Mouse (Mus musculus) MEL (cell line): Measurements from ENCODE around the gene Eps15. TPM values are rescaled to one million over a fixed set of nuclear protein-coding genes. Genes with fewer than 3 reads are reported as not detected.

ENCODE experiments used
- DNase-seq: peaks from one replicate; pipeline ENCODE4 v3.0.0; 2011; ENCODE audit warnings: low read depth, low spot score
- H3K27ac ChIP-seq: 2 replicates; pipeline ENCODE4 v1.5.1; 2012; ENCODE audit warnings: low read depth, mild to moderate bottlenecking, control low read depth, low read length, moderate library complexity; ENCODE audit not compliant: control insufficient read depth
- H3K27me3 ChIP-seq, 2 experiments: fragments of 150-350 bp in 1 of 2; sonication (generic) in 1 of 2; 2 replicates each; pipeline ENCODE4 v1.6.1; 2012; ENCODE audit warnings: low read length in 2 of 2, mild to moderate bottlenecking in 2 of 2, improper control_type of control experiment in 1 of 2, moderate library complexity in 1 of 2; ENCODE audit not compliant: insufficient read depth in 2 of 2, control insufficient read depth in 1 of 2
- H3K36me3 ChIP-seq, 2 experiments: 2 replicates each; pipeline ENCODE4 v1.6.1; 2012 to 2014; ENCODE audit warnings: low read length in 2 of 2, improper control_type of control experiment in 1 of 2, inconsistent platforms in 1 of 2, mild to moderate bottlenecking in 1 of 2; ENCODE audit not compliant: insufficient read depth in 2 of 2, control insufficient read depth in 1 of 2
- H3K4me1 ChIP-seq, 2 experiments: fragments of 150-350 bp in 1 of 2; sonication (generic) in 1 of 2; 2 replicates each; pipeline ENCODE4 v1.6.1; 2012; ENCODE audit warnings: low read length in 2 of 2, improper control_type of control experiment in 1 of 2, mild to moderate bottlenecking in 1 of 2; ENCODE audit not compliant: insufficient read depth in 2 of 2, control insufficient read depth in 1 of 2
- H3K4me3 ChIP-seq, 2 experiments: fragments of 150-350 bp in 1 of 2; sonication (generic) in 1 of 2; 2 replicates each; pipeline ENCODE4 v1.5.1; 2012; ENCODE audit warnings: low read depth in 2 of 2, low read length in 2 of 2, mild to moderate bottlenecking in 2 of 2, moderate library complexity in 2 of 2, control low read depth in 1 of 2, improper control_type of control experiment in 1 of 2; ENCODE audit not compliant: control insufficient read depth in 1 of 2, insufficient read depth in 1 of 2
- H3K79me2 ChIP-seq: 2 replicates; pipeline ENCODE4 v1.6.1; 2012; ENCODE audit warnings: mild to moderate bottlenecking, low read length, moderate library complexity; ENCODE audit not compliant: control insufficient read depth, poor library complexity, insufficient read depth
- H3K9ac ChIP-seq: 2 replicates; pipeline ENCODE4 v1.6.1; 2012; ENCODE audit warnings: low read depth, mild to moderate bottlenecking, control low read depth, low read length, moderate library complexity; ENCODE audit not compliant: control insufficient read depth, poor library complexity, severe bottlenecking
- H3K9me3 ChIP-seq: fragments of 150-350 bp; sonication (generic); replicated peaks from 2 replicates; pipeline ENCODE4 v1.6.1; 2012; ENCODE audit warnings: mild to moderate bottlenecking, low read length, improper control_type of control experiment, moderate library complexity; ENCODE audit not compliant: insufficient read depth
- BHLHE40 ChIP-seq: IDR thresholded peaks from 2 replicates; pipeline ENCODE4 v1.6.1; 2012; ENCODE audit warnings: low read depth, mild to moderate bottlenecking, inconsistent platforms, low read length, improper control_type of control experiment, borderline replicate concordance
- CHD2 ChIP-seq: IDR thresholded peaks from 2 replicates; pipeline ENCODE4 v1.6.1; 2011; ENCODE audit warnings: low read length, improper control_type of control experiment
- CTCF ChIP-seq, 3 experiments: IDR thresholded peaks in 2 of 3; conservative IDR thresholded peaks in 1 of 3; 2 replicates each; pipeline ENCODE4 v1.5.1; 2011 to 2012; ENCODE audit warnings: low read length in 3 of 3, low read depth in 2 of 3, mild to moderate bottlenecking in 2 of 3, improper control_type of control experiment in 1 of 3, inconsistent platforms in 1 of 3, mixed read lengths in 1 of 3, moderate library complexity in 1 of 3; ENCODE audit not compliant: control insufficient read depth in 1 of 3, insufficient read depth in 1 of 3, poor library complexity in 1 of 3, severe bottlenecking in 1 of 3
- E2F4 ChIP-seq: IDR thresholded peaks from 2 replicates; pipeline ENCODE4 v1.6.1; 2011; ENCODE audit warnings: low read depth, low read length, improper control_type of control experiment, borderline replicate concordance
- EP300 ChIP-seq, 2 experiments: IDR thresholded peaks; 2 replicates each; pipeline ENCODE4 v1.6.1; 2011; ENCODE audit warnings: improper control_type of control experiment in 2 of 2, low read length in 2 of 2, low read depth in 1 of 2, mild to moderate bottlenecking in 1 of 2
- MAFK ChIP-seq: IDR thresholded peaks from 2 replicates; pipeline ENCODE4 v1.6.1; 2011; ENCODE audit warnings: low read depth, mild to moderate bottlenecking, low read length, improper control_type of control experiment, borderline replicate concordance
- MAZ ChIP-seq: IDR thresholded peaks from 2 replicates; pipeline ENCODE4 v1.6.1; 2012; ENCODE audit warnings: low read depth, mild to moderate bottlenecking, inconsistent platforms, low read length, improper control_type of control experiment
- MEF2A ChIP-seq: IDR thresholded peaks from 2 replicates; pipeline ENCODE4 v1.6.1; 2014; ENCODE audit warnings: low read depth, mild to moderate bottlenecking, inconsistent platforms, low read length, improper control_type of control experiment; ENCODE audit not compliant: poor library complexity, insufficient replicate concordance, severe bottlenecking; ENCODE audit errors: extremely low read depth
- MYB ChIP-seq: IDR thresholded peaks from 2 replicates; pipeline ENCODE4 v1.6.1; 2011; ENCODE audit warnings: mild to moderate bottlenecking, low read depth, low read length, improper control_type of control experiment
- MYC ChIP-seq: IDR thresholded peaks from 2 replicates; pipeline ENCODE4 v1.6.1; 2011; ENCODE audit warnings: low read depth, mild to moderate bottlenecking, low read length, improper control_type of control experiment, moderate library complexity
- NELFE ChIP-seq: IDR thresholded peaks from 2 replicates; pipeline ENCODE4 v1.6.1; 2011; ENCODE audit warnings: low read depth, low read length, improper control_type of control experiment
- POLR2AphosphoS2 ChIP-seq: IDR thresholded peaks from 2 replicates; pipeline ENCODE4 v1.6.1; 2011; ENCODE audit warnings: low read length, improper control_type of control experiment
- POLR2AphosphoS5 ChIP-seq: IDR thresholded peaks from 2 replicates; pipeline ENCODE4 v1.6.1; 2012; ENCODE audit warnings: low read depth, borderline replicate concordance, mild to moderate bottlenecking, inconsistent platforms, low read length, moderate library complexity, mixed read lengths
- RCOR1 ChIP-seq: IDR thresholded peaks from 2 replicates; pipeline ENCODE4 v1.6.1; 2012; ENCODE audit warnings: low read depth, mild to moderate bottlenecking, inconsistent platforms, low read length, improper control_type of control experiment
- TBP ChIP-seq: IDR thresholded peaks from 2 replicates; pipeline ENCODE4 v1.8.0; 2011; ENCODE audit warnings: low read depth, low read length, improper control_type of control experiment
- TCF12 ChIP-seq: IDR thresholded peaks from 2 replicates; pipeline ENCODE4 v1.6.1; 2014; ENCODE audit warnings: low read depth, mild to moderate bottlenecking, inconsistent platforms, low read length, improper control_type of control experiment, moderate library complexity
- UBTF ChIP-seq: IDR thresholded peaks from 2 replicates; pipeline ENCODE4 v1.6.1; 2012; ENCODE audit warnings: low read depth, mild to moderate bottlenecking, inconsistent platforms, low read length, improper control_type of control experiment, moderate library complexity, borderline replicate concordance; ENCODE audit not compliant: insufficient read depth
- ZKSCAN1 ChIP-seq: IDR thresholded peaks from 2 replicates; pipeline ENCODE4 v1.6.1; 2012; ENCODE audit warnings: low read depth, mild to moderate bottlenecking, inconsistent platforms, low read length, improper control_type of control experiment, moderate library complexity
- polyA plus RNA-seq, 2 experiments: library from polyadenylated mRNA; stranded (reverse) in 1 of 2; unstranded in 1 of 2; fragments of >175 nt in 1 of 2; fragments of >200 nt in 1 of 2; gene quantifications; 2 replicates each; pipeline versions ENCODE4 v1.2.1 to v1.2.4; 2012; ENCODE audit warnings: low replicate concordance in 2 of 2, low read depth in 1 of 2; ENCODE audit not compliant: insufficient read length in 2 of 2, insufficient read depth in 1 of 2, missing spikeins in 1 of 2
- total RNA-seq: library from RNA; depleted of rRNA; stranded (reverse); fragments of 300-350 nt; gene quantifications from 2 replicates; pipeline ENCODE4 v1.2.3, GENCODE M21; 2012

Gene Eps15
- total and polyA plus RNA-seq, 3 experiments: 19.7 to 107 (median 53.3) TPM

DNA sequence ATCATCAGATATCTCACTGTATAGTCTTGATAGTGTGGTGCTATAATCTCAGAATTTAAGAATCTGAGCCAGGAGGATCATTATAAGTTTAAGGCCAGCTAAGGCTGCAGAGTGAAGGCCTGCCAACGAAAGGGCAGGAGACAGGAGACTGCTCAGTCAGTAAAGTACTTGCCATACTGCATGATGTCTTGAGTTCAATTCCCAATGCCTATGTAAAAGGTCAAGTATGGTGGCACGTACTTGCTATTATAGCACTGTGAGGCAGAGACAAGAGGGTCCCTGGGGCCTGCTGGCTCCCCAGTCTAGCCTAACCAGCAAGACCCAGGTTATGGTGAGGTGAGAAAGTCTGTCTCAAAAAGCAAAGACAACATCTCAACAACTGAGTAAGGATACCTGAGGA is 45.9 kb upstream of the Eps15 start, which contains the start of gene Calr4 (continued):
- TF ChIP-seq MAZ (no peak), MEF2A (no peak), MYC (no peak)

DNA sequence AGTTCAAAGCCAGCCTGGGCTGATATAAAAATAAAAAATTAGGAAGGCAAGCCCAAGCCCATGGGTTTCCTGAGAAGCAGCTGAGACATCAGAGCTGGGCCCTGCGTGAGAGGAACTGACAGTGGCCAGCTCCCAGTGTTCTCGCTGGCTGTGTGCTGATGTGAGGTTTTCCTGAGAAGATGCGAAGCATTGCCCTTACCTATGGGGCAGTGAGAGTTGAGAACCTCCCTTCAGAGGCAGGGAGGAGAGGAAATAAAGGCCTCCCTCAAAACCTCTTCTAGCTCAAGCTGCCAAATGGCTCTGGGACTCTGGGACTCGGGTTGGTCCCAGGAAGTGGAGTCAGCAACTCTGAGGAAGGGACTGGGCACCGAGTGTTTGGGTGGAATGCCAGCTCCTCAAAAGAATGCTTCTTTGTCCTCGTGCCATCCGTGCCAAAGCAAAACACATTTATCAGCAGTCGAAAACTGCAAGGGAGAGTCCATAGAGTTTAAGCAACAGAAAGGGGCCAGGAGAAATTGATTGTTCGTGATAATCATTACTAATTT is 45.2 kb upstream of the Eps15 start:
- H3K9ac ChIP-seq: no peak overlapping the region
- H3K27me3 ChIP-seq: peaks cover under 1 to 2% of the 10 kb centered on the region in 2 experiments; a peak in 1 of 4 replicates
- DNase-seq: no peak
- H3K27ac ChIP-seq: no peak overlapping the region
- H3K4me3 ChIP-seq: no peak overlapping the region
- peaks cover 0 to 7% of the 10 kb centered on the region in 2 experiments; a peak in 2 of 4 replicates for H3K36me3 ChIP-seq
- peaks cover 2 to 11% of the 10 kb centered on the region in 2 experiments; a peak in 3 of 4 replicates for H3K4me1 ChIP-seq
- no peaks in the 10 kb centered on the region for H3K9me3 ChIP-seq
- TF ChIP-seq ZKSCAN1 (no peak), TBP (no peak), UBTF (no peak), MAFK (no peak), TCF12 (no peak), BHLHE40 (no peak), POLR2AphosphoS2 (no peak), MYC (no peak), RCOR1 (no peak)
- TF ChIP-seq, all 39 proteins: peak for 0
- H3K79me2 ChIP-seq: no peaks in the 10 kb centered on the region

DNA sequence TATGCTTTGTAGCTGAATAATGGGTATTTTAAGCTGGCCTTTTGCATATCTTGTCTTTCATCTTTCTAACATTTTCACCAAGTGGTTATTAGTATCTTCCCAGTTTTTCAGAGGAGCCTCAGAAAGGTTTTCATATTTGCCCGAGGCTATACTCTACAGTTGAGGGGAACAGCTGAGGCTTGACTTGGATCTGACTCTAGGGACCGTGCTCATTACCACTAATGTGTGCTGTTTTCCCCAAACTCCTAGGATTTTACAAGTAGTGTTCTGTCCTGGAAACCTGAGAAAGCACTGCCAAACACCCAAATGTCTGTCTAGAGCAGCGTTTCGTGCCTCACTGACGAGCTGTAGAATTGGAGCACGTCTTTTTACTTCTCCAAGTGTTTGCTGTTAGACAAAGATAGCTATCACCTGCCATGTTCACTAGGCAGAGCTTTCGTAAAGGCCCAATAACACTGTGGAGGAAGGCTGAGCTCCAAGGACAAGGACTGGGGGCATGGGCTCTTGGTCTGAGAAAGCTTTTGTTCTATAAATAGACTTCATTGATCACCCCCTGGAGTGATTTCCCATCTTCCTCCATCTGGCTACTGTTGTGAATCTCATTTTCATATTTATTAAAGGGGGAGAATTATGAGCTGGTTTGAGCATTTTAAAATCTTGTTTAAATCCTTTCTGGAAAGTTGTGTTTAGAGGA is 43.7 kb upstream of the Eps15 start:
- no peak overlapping the region for H3K27ac ChIP-seq
- no peaks in the 10 kb centered on the region for H3K9me3 ChIP-seq
- H3K36me3 ChIP-seq: peaks cover 0 to 7% of the 10 kb centered on the region in 2 experiments; a peak in 2 of 4 replicates
- TF ChIP-seq E2F4 (no peak), MYB (no peak), CTCF (IDR thresholded peaks at IDR 0.05 in 2 of 3, conservative IDR thresholded peaks at IDR 0.05 in 1 of 3; ENCODE audit: control insufficient read depth in 1 of 3, insufficient read depth in 1 of 3, low read depth in 2 of 3, low read length in 3 of 3, poor library complexity in 1 of 3, severe bottlenecking in 1 of 3) (no peak), EP300 (IDR thresholded peaks at IDR 0.05; ENCODE audit: low read depth in 1 of 2, low read length in 2 of 2) (no peak), ZKSCAN1 (no peak), POLR2AphosphoS5 (no peak), MYC (no peak), MAFK (no peak), TBP (no peak), NELFE (no peak), BHLHE40 (no peak), TCF12 (no peak), UBTF (no peak), CHD2 (no peak)
- no peak for DNase-seq
- no peaks in the 10 kb centered on the region for H3K27me3 ChIP-seq
- no peaks in the 10 kb centered on the region for H3K79me2 ChIP-seq
- no peak overlapping the region for H3K4me3 ChIP-seq
- no peak overlapping the region for H3K9ac ChIP-seq
- peaks cover 2 to 11% of the 10 kb centered on the region in 2 experiments; a peak in 3 of 4 replicates for H3K4me1 ChIP-seq
